Mouse (Mus musculus) MEL (cell line): ENCODE data around the gene Fgd2.

Experiments
- CTCF ChIP-seq, 3 experiments: IDR thresholded peaks in 2 of 3; conservative IDR thresholded peaks in 1 of 3; 2 replicates each; pipeline ENCODE4 v1.5.1; 2011 to 2012; ENCODE audit warnings: low read length in 3 of 3, low read depth in 2 of 3, mild to moderate bottlenecking in 2 of 3, improper control_type of control experiment in 1 of 3, inconsistent platforms in 1 of 3, mixed read lengths in 1 of 3, moderate library complexity in 1 of 3; ENCODE audit not compliant: control insufficient read depth in 1 of 3, insufficient read depth in 1 of 3, poor library complexity in 1 of 3, severe bottlenecking in 1 of 3
- EP300 ChIP-seq, 2 experiments: IDR thresholded peaks; 2 replicates each; pipeline ENCODE4 v1.6.1; 2011; ENCODE audit warnings: improper control_type of control experiment in 2 of 2, low read length in 2 of 2, low read depth in 1 of 2, mild to moderate bottlenecking in 1 of 2
- MAX ChIP-seq: IDR thresholded peaks from 2 replicates; pipeline ENCODE4 v1.6.1; 2011; ENCODE audit warnings: low read length, improper control_type of control experiment
- NELFE ChIP-seq: IDR thresholded peaks from 2 replicates; pipeline ENCODE4 v1.6.1; 2011; ENCODE audit warnings: low read depth, low read length, improper control_type of control experiment
- NRF1 ChIP-seq: IDR thresholded peaks from 2 replicates; pipeline ENCODE4 v1.6.1; 2014; ENCODE audit warnings: low read depth, mild to moderate bottlenecking, inconsistent platforms, low read length, improper control_type of control experiment, moderate library complexity; ENCODE audit not compliant: poor library complexity, insufficient read depth, severe bottlenecking
- UBTF ChIP-seq: IDR thresholded peaks from 2 replicates; pipeline ENCODE4 v1.6.1; 2012; ENCODE audit warnings: low read depth, mild to moderate bottlenecking, inconsistent platforms, low read length, improper control_type of control experiment, moderate library complexity, borderline replicate concordance; ENCODE audit not compliant: insufficient read depth

DNA sequence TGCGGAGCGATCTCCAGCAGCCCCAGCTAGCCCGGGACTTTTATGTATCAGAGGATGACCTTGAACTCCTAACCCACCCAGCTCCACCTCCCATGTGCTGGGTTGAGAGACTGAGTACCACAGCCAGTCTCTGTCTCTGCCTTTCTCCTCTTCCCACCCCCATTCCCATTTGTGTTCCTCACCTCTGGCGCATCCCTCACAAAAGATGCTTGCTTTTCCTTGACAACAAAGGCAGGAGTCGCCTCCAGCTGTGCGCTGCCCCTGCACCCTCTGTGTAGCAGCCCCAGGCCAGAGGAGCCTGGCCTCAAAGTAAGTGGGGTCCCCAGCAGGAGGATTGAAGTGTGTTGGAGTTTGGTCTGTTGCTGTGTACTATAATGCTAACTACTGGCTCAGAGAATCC, 25.0 kb downstream of the Fgd2 start:
- TF ChIP-seq MAX = no peak
- TF ChIP-seq NRF1 = no peak
- TF ChIP-seq CTCF (IDR thresholded peaks at IDR 0.05 in 2 of 3, conservative IDR thresholded peaks at IDR 0.05 in 1 of 3; ENCODE audit: control insufficient read depth in 1 of 3, insufficient read depth in 1 of 3, low read depth in 2 of 3, low read length in 3 of 3, poor library complexity in 1 of 3, severe bottlenecking in 1 of 3) = no peak
- TF ChIP-seq UBTF = no peak
- no peak for TF ChIP-seq EP300 (IDR thresholded peaks at IDR 0.05; ENCODE audit: low read depth in 1 of 2, low read length in 2 of 2)
- TF ChIP-seq NELFE = no peak
